Mouse (Mus musculus) stomach, embryonic 16.5 days (tissue): Measurements from ENCODE around the gene Spef1. TPM values are rescaled to one million over a fixed set of nuclear protein-coding genes. Genes with fewer than 3 reads are reported as not detected.

ENCODE experiments used
- ATAC-seq: fragments of 200-750 bp; cut with Nextera tagmentation; 2 replicates; pipeline ENCODE4 v1.8.0; 2017; ENCODE audit warnings: moderate number of reproducible peaks, moderate TSS enrichment; ENCODE audit not compliant: insufficient read depth, low FRiP score
- H3K27ac ChIP-seq: fragments of 300-500 bp; sonication (generic); 2 replicates; pipeline ENCODE4 v1.5.1; 2014; ENCODE audit warnings: low read length
- H3K27me3 ChIP-seq: fragments of 300-500 bp; sonication (generic); 2 replicates; pipeline ENCODE4 v1.6.1; 2014; ENCODE audit warnings: low read length, control low read depth, mixed read lengths; ENCODE audit not compliant: control insufficient read depth, insufficient read depth
- H3K36me3 ChIP-seq: fragments of 300-500 bp; sonication (generic); 2 replicates; pipeline ENCODE4 v1.6.1; 2014; ENCODE audit warnings: low read length; ENCODE audit not compliant: control insufficient read depth, insufficient read depth
- H3K4me1 ChIP-seq: fragments of 300-500 bp; sonication (generic); 2 replicates; pipeline ENCODE4 v1.6.1; 2014; ENCODE audit warnings: low read length, control low read depth, mixed read lengths; ENCODE audit not compliant: control insufficient read depth, insufficient read depth
- H3K4me2 ChIP-seq: fragments of 300-500 bp; sonication (generic); 2 replicates; pipeline ENCODE4 v1.6.1; 2014; ENCODE audit warnings: low read depth, low read length, mixed read lengths
- H3K4me3 ChIP-seq: fragments of 300-500 bp; sonication (generic); replicated peaks from 2 replicates; pipeline ENCODE4 v1.5.1; 2014; ENCODE audit warnings: mild to moderate bottlenecking, low read length
- H3K9ac ChIP-seq: fragments of 300-500 bp; sonication (generic); 2 replicates; pipeline ENCODE4 v1.6.1; 2014; ENCODE audit warnings: low read length
- H3K9me3 ChIP-seq: fragments of 300-500 bp; sonication (generic); replicated peaks from 2 replicates; pipeline ENCODE4 v1.6.1; 2016; ENCODE audit warnings: low read length, control low read depth; ENCODE audit not compliant: control insufficient read depth
- WGBS: fragments of 180-500 bp; shearing (Covaris S2); extraction: QIAGEN DNeasy Blood & Tissue Kit; methylation state at CpG from one replicate; pipeline ENCODE4 v1.1.7; 2014; 5-methylcytosine and 5-hydroxymethylcytosine counted together
- polyA plus RNA-seq: library from polyadenylated mRNA; unstranded; fragments of >200 nt; fragmentation: Nextera tagmentation; extraction: Ambion mirVana; gene quantifications from 2 replicates; pipeline ENCODE4 v1.2.1, GENCODE M21; 2015

Gene Spef1
- polyA plus RNA-seq, 1 experiment from 2014 or later = 3.6 TPM

DNA sequence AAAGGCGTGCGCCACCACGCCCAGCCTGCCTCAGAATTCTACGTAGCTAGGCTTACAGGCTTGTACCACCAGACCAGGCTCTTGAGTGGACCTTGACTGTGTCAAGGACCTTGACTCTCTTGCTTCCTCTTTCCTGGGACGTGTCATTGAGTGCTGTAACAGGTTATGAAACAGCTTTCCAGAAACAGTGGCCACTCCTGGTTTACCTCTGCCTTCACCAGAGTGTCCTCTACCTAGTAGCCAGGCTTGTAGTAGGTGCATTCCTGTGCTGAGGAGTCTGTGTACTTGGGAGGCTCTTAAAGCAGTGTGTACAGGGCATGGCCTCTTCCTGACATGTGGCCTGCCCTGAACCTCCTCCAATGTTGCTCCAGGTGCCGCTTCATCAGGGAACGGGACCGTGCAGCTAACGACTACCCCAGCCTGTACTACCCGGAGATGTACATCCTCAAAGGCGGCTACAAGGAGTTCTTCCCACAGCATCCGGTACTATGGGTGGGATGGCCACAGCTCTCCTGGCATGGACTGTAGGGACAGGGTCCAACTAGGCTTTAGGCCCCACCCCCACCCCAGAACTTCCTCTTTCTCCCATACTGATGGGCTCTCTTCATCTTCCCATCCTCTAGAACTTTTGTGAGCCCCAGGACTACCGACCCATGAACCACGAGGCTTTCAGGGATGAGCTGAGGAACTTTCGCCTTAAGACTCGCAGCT lies 9.7 kb upstream of the Spef1 start:
- no peak overlapping the region for H3K9ac ChIP-seq
- no peaks in the 10 kb centered on the region for H3K27me3 ChIP-seq
- H3K27ac ChIP-seq = no peak overlapping the region
- no peaks in the 10 kb centered on the region for H3K9me3 ChIP-seq
- 90% methylated on average over 16 of the region's 16 CpGs for WGBS
- ATAC-seq = no peak
- H3K4me1 ChIP-seq = no peaks in the 10 kb centered on the region
- no peak overlapping the region for H3K4me3 ChIP-seq
- no peak overlapping the region for H3K4me2 ChIP-seq
- H3K36me3 ChIP-seq = peaks cover 19% of the 10 kb centered on the region

DNA sequence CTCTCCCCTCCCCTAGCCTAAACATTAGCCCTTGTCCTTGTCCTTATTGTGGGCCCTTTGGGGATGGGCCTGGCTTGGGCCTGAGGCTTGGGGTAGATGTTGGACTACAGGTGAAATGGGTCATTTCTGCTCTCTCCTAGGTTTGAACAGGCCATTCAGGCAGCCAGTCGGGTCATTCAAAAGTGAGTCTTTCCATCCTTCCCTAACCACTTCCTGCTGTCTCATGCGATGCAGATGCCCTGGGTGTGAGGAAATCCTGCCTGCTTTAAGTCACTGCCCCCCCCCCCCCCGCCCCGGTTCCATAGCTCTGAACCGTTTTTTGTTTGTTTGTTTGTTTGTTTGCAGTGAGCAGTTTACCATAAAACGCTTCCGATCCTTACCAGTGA lies 3.9 kb upstream of the Spef1 start:
- no peak for ATAC-seq
- Histone ChIP-seq H3K4me1 (peaks cover 28% of the 10 kb centered on the region), H3K27ac (no peak overlapping the region), H3K9ac (no peak overlapping the region), H3K9me3 (no peaks in the 10 kb centered on the region), H3K4me2 (no peak overlapping the region), H3K36me3 (peaks cover 26% of the 10 kb centered on the region), H3K27me3 (no peaks in the 10 kb centered on the region), H3K4me3 (no peak overlapping the region)
- 73% methylated on average over 7 of the region's 7 CpGs for WGBS

DNA sequence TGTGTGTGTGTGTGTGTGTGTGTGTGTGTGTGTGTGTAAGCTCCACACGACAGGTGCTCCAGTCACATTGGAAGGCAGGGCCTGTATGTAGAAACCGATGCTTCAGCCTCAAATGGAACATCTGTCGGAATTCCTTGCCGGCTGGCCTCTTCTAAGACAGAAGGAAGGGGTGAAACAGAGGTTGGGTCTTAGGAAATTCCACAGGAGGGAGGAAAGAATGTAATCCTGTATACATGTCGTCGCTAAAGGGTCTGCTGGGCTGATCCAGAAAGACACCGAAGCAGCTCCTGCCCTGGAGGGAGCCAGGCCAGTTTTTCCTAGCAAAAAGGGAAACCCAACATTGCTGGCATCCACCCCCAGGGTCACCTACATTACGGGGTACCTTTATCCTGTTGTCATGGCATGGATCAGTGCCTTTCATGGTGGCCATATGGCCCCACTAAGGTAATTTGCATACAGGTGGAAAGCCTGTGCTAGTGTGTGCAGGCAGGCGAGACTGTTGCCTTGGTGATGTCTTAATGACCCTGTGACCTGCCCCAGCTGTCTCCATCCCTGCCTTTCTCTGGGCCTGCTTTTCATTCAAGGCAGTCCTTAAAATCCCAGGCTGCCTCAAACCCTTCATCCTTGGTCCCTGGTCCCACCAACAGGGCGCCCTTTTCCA lies 3.4 kb upstream of the Spef1 start:
- no peak for ATAC-seq
- Histone ChIP-seq H3K4me2 (no peak overlapping the region), H3K36me3 (peaks cover 22% of the 10 kb centered on the region), H3K9ac (peak overlapping the region; percentile 42; the same call in 1 of the 2 replicates), H3K9me3 (no peaks in the 10 kb centered on the region), H3K27me3 (no peaks in the 10 kb centered on the region), H3K27ac (peak overlapping the region; percentile 16; the same call in 1 of the 2 replicates), H3K4me3 (no peak overlapping the region), H3K4me1 (peaks cover 31% of the 10 kb centered on the region)
- 37% methylated on average over 10 of the region's 10 CpGs for WGBS

DNA sequence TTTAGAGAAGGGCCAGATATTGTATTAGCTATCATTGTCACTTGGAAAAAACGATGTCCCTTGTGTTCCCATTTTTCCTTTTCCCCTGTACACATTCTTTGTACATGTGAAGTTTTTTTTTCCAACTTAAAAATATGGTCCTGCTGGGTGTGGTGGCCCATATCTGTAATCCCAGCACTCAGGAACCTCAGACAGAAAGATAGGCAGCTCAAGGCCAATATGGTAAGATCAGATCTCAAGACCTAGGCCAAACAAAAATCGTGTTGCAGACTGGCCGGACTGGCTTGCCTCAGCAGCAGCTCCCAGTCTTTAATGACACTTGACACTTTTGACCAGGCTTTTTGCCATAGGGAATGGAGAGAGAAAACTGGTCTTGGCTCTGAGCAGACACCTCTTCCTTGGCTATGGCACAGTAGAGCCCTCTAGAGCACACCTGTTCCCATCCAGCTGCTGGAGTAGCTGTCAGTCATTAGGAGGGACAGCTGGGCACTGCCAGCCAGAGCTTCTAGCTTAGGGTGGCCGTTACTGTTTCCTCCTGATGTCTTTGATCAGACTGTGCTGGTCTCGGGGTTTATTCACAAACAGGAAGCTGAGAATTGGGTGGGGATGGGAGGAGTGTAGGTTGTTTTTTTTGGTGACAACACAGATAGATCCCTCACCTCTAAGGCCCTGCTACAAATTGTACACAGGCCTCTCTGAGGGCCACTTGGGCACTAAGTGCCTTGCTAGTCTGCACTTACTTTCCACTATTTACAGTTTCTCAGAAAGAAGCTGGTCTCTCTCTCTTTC lies 2.6 kb upstream of the Spef1 start:
- Histone ChIP-seq H3K27me3 (no peaks in the 10 kb centered on the region), H3K4me3 (no peak overlapping the region), H3K4me2 (peak overlapping the region; percentile 10; the same call in 1 of the 2 replicates), H3K4me1 (peaks cover 31% of the 10 kb centered on the region), H3K9me3 (no peaks in the 10 kb centered on the region), H3K9ac (no peak overlapping the region), H3K27ac (peak overlapping the region; percentile 16; the same call in 1 of the 2 replicates), H3K36me3 (peaks cover 21% of the 10 kb centered on the region)
- ATAC-seq = no peak
- WGBS = 40% methylated on average over 5 of the region's 5 CpGs

DNA sequence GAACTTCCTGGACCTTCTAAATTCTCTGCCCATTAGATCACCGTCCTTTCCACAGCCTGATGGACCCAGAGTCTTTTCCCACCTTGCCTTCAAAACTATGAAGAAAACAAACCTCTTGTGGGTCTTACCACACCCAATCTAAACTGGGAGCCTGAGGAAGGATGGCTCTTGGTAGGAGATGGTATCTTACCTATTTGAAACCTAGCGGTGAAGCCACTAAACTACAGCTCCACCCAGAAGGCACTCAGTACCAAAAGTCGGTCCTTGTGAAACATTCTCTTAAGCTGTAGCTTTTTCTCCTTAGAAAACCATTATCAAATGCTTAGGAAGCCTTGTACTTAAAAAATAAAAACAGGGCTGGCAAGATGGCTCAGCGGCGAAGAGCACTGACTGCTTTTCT lies 1.2 kb upstream of the Spef1 start:
- ATAC-seq = no peak
- no peak overlapping the region for H3K9ac ChIP-seq
- WGBS = 94% methylated on average over 5 of the region's 5 CpGs

DNA sequence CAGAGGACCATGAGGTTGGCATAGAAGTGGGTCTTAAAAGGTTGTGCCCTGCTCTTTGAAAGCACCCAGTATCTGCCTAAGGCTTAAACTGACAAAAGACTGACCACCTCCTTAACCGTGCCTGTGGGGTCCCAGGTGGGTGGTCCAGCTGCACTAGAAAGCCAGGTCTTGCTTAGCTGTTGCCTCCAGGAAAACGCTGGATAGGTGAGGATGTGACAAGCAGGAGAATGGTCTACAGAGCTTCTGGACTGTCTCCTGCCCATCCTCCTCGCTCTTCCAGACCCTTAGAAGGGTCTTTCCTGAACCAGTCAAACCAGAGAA lies 480 bp upstream of the Spef1 start:
- Histone ChIP-seq H3K36me3 (peaks cover 9% of the 10 kb centered on the region; the same call in 1 of the 2 replicates), H3K9ac (peak overlapping the region; percentile 88), H3K27ac (peak overlapping the region; percentile 42), H3K27me3 (no peaks in the 10 kb centered on the region), H3K4me1 (peaks cover 31% of the 10 kb centered on the region), H3K9me3 (no peaks in the 10 kb centered on the region), H3K4me3 (peak overlapping the region; percentile 83), H3K4me2 (peak overlapping the region; percentile 85)
- 19% methylated on average over 3 of the region's 3 CpGs for WGBS
- no peak for ATAC-seq

More for the DNA sequence above, 1.2 kb upstream of the Spef1 start:
- H3K4me3 ChIP-seq = no peak overlapping the region
- peaks cover 31% of the 10 kb centered on the region for H3K4me1 ChIP-seq
- H3K36me3 ChIP-seq = peaks cover 9% of the 10 kb centered on the region; the same call in 1 of the 2 replicates
- H3K27me3 ChIP-seq = no peaks in the 10 kb centered on the region
- peak overlapping the region; percentile 85 for H3K4me2 ChIP-seq
- H3K27ac ChIP-seq = no peak overlapping the region
- no peaks in the 10 kb centered on the region for H3K9me3 ChIP-seq

DNA sequence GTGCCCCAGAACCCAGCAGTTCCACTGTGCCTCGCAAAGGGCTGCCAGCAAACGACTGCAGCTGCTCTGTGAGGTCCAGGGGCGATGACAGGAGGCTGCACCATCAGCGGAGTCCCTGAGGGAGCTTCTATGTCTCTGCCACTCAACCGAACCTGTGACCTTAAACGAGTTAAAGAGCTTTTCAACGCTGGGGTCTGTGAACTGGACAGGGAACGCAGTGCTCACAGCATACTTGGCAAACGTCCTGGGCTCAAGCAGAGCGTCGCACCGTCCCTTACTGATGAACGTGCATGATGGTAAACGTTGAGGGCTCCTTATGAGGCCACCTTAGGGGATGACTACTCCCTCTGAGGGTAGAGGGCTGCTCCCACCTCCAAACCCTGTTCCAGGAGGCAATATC lies 739 bp downstream of the Spef1 start:
- Histone ChIP-seq H3K27me3 (no peaks in the 10 kb centered on the region), H3K27ac (peak overlapping the region; percentile 42), H3K4me1 (peaks cover 31% of the 10 kb centered on the region), H3K9ac (peak overlapping the region; percentile 88), H3K4me3 (peak overlapping the region; percentile 83), H3K4me2 (peak overlapping the region; percentile 85), H3K36me3 (peaks cover 3% of the 10 kb centered on the region; the same call in 1 of the 2 replicates), H3K9me3 (no peaks in the 10 kb centered on the region)
- ATAC-seq = no peak
- WGBS = 3% methylated on average over 14 of the region's 14 CpGs

DNA sequence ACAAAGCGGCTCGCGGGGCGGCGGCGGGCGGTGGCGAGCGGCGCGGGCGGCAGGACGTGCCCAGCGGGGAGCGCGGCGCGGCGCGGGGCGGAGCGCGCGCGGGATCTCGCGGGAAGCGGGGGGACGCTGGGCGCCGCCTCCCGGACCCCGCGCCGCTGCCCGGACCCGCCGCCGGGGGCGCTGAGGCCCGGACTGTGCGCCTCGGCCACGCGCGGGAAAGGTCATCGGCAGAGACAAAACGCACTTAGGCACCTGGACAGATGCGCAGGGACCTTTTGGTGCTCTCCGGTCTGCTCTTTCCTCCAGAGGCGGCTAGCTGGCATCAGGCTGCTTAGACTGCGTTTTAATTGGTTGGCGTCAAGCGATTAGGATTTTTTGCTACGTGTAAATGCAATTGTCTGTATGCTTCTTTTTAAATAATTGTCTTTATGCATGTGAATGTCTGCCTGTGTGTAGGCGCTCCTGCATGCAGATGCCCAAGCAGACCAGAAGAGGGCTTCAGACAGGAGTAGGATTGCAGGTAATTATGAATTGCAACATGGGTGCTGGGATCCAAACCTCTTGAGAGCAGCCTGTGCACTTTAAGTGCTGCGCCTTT lies 7.0 kb downstream of the Spef1 start, which contains the start of gene Cenpb:
Gene Cenpb, minus strand, starts transcription at position 78 of the 598 bp plus-strand sequence.
- Histone ChIP-seq H3K27ac (peak within 1 kb of the TSS; percentile 97), H3K9me3 (no peaks in the 10 kb centered on the region), H3K27me3 (no peaks in the 10 kb centered on the region), H3K9ac (peak within 1 kb of the TSS; percentile 99), H3K4me2 (peak within 1 kb of the TSS; percentile 98), H3K4me3 (peak within 1 kb of the TSS; percentile 92), H3K36me3 (no peaks in the 10 kb centered on the region), H3K4me1 (peaks cover 39% of the 10 kb centered on the region)
- peak; percentile 84 for ATAC-seq
- 2% methylated on average over 53 of the region's 57 CpGs for WGBS
